Mouse (Mus musculus) retina, postnatal 7 days (tissue): ENCODE data around the gene Rpgrip1.
A peak's percentile ranks its signal among the peaks of the same experiment; 100 is the strongest.

Experiments
- DNase-seq: peaks from one replicate; pipeline ENCODE4 v3.0.0-alpha.2; 2012; ENCODE audit warnings: low read depth, low spot score

Rpgrip1 gene

GRCm38 (mm10) chr14:52197156-52197878 lies 86.8 kb downstream of the Rpgrip1 start, which contains the start of gene Supt16:
TSS of gene Supt16 (minus strand) at chr14:52197416.
- DNase-seq: peak; percentile 75

GRCm38 (mm10) chr14:52198141-52198540 lies 87.6 kb downstream of the Rpgrip1 start:
- DNase-seq: no peak

DNA sequence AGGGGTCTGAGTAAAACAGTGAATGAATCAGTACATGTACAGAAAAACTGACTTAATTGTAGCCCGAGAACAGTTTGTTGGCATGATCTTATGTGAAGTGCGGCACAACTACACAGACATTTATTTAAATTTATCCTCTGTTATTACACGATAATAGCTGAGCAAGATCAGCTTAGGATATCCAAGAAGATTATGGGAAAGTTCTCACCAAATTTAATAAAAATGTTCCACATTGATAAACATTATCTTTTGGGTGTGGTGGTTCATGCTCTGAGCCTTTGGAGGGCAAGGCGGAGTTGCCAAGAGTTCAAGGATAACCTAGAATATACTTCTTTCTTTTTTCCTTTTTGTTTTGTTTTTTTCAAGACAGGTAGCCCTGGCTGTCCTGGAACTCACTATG lies 88.9 kb downstream of the Rpgrip1 start:
- no peak for DNase-seq
